In genomic region chr10:39172540-39172931, GRCm38 (mm10) we compare ENCODE assay signal across 8 mouse cellular contexts. TPM values are rescaled to one million over a fixed set of nuclear protein-coding genes. Genes with fewer than 3 reads are reported as not detected.
A peak's percentile ranks its signal among the peaks of the same experiment; 100 is the strongest.
DNase-seq lines count a peak whose midpoint lies in the region; ATAC-seq and TF ChIP-seq lines count a peak whose summit lies in the region.

No protein-coding gene starts in this region.

- H3K4me3 ChIP-seq in layer of hippocampus, adult 2 months: no peak overlapping the region; the same call in 1 of the 2 replicates
- H3K4me3 ChIP-seq in forebrain, postnatal 0 days (ENCODE audit: low read depth, low read length): no peak overlapping the region
- no peak overlapping the region for H3K4me3 ChIP-seq in intestine, embryonic 16.5 days (ENCODE audit: low read length)
- H3K4me3 ChIP-seq in neural tube, embryonic 14.5 days (ENCODE audit: low read depth, low read length): no peak overlapping the region; the same call in 1 of the 2 replicates

- no peak overlapping the region for H3K9ac ChIP-seq in forebrain, postnatal 0 days
- no peak overlapping the region for H3K9ac ChIP-seq in intestine, embryonic 16.5 days (ENCODE audit: low read depth, low read length)
- H3K9ac ChIP-seq in neural tube, embryonic 14.5 days (replicated peaks; ENCODE audit: low read depth, low read length): no peak overlapping the region

- DNase-seq in layer of hippocampus, adult 2 months (ENCODE audit: low spot score in 2 of 2): no peak
- DNase-seq in layer of hippocampus, adult 9-11 months: no peak
- DNase-seq in forebrain, postnatal 0 days: peak; percentile 27
- no peak for DNase-seq in spleen, adult 12 weeks (ENCODE audit: low spot score)
- DNase-seq in left cerebral cortex, postnatal 14 days (ENCODE audit: low spot score in 2 of 2): no peak
- DNase-seq in lung, postnatal 25 days (ENCODE audit: low spot score): no peak

- TF ChIP-seq CTCF in layer of hippocampus, adult 2 months (conservative IDR thresholded peaks at IDR 0.05): no peak
- TF ChIP-seq CTCF in forebrain, postnatal 0 days (IDR thresholded peaks at IDR 0.05; ENCODE audit: low read depth): no peak

- H3K27ac ChIP-seq in layer of hippocampus, adult 2 months: peak overlapping the region; percentile 94
- peak overlapping the region; percentile 92 for H3K27ac ChIP-seq in forebrain, postnatal 0 days (ENCODE audit: low read depth, low read length)
- H3K27ac ChIP-seq in intestine, embryonic 16.5 days (ENCODE audit: low read length): peak overlapping the region; percentile 90
- H3K27ac ChIP-seq in neural tube, embryonic 14.5 days (ENCODE audit: low read depth, low read length): peak overlapping the region; percentile 95

- 69% methylated on average over 6 of the region's 6 CpGs for WGBS in forebrain, postnatal 0 days
- 72% methylated on average over 6 of the region's 6 CpGs for WGBS in intestine, embryonic 16.5 days
- 63% methylated on average over 6 of the region's 6 CpGs for WGBS in neural tube, embryonic 14.5 days

- H3K4me1 ChIP-seq in forebrain, postnatal 0 days (ENCODE audit: insufficient read depth): peaks cover 26% of the 10 kb centered on the region
- H3K4me1 ChIP-seq in intestine, embryonic 16.5 days (ENCODE audit: control insufficient read depth, insufficient read depth, low read length): peaks cover 19% of the 10 kb centered on the region
- H3K4me1 ChIP-seq in neural tube, embryonic 14.5 days (ENCODE audit: control insufficient read depth, insufficient read depth, low read length): peaks cover 25% of the 10 kb centered on the region

- H3K9me3 ChIP-seq in forebrain, postnatal 0 days (ENCODE audit: low read length): no peaks in the 10 kb centered on the region
- no peaks in the 10 kb centered on the region for H3K9me3 ChIP-seq in intestine, embryonic 16.5 days (ENCODE audit: control insufficient read depth, low read length)
- H3K9me3 ChIP-seq in neural tube, embryonic 14.5 days (ENCODE audit: control insufficient read depth, low read length): no peaks in the 10 kb centered on the region

- H3K4me2 ChIP-seq in forebrain, postnatal 0 days (ENCODE audit: low read depth): peak overlapping the region; percentile 57
- H3K4me2 ChIP-seq in intestine, embryonic 16.5 days (ENCODE audit: low read depth, low read length): peak overlapping the region; percentile 73
- peak overlapping the region; percentile 68 for H3K4me2 ChIP-seq in neural tube, embryonic 14.5 days (ENCODE audit: low read depth, low read length)

- no peaks in the 10 kb centered on the region for H3K36me3 ChIP-seq in forebrain, postnatal 0 days (ENCODE audit: insufficient read depth)
- no peaks in the 10 kb centered on the region for H3K36me3 ChIP-seq in intestine, embryonic 16.5 days (ENCODE audit: control insufficient read depth, insufficient read depth, low read length)
- no peaks in the 10 kb centered on the region for H3K36me3 ChIP-seq in neural tube, embryonic 14.5 days (ENCODE audit: control insufficient read depth, insufficient read depth, low read length)

- intact Hi-C loops in left cerebral cortex, postnatal 14 days (cut with DNase I): loop anchor here (5.0 kb wide), 5 partner anchors 55 to 670 kb away; partner anchors contain the start of genes Fyn and Rev3l

- no peak for ATAC-seq in forebrain, postnatal 0 days
- ATAC-seq in intestine, embryonic 16.5 days: no peak
- ATAC-seq in neural tube, embryonic 14.5 days (ENCODE audit: low read depth): no peak

- no peaks in the 10 kb centered on the region for H3K27me3 ChIP-seq in forebrain, postnatal 0 days (ENCODE audit: insufficient read depth, low read length)
- no peaks in the 10 kb centered on the region for H3K27me3 ChIP-seq in intestine, embryonic 16.5 days (replicated peaks; ENCODE audit: control insufficient read depth, insufficient read depth, low read length)
- H3K27me3 ChIP-seq in neural tube, embryonic 14.5 days (ENCODE audit: control insufficient read depth, insufficient read depth, low read length): no peaks in the 10 kb centered on the region

RNA-seq across cellular contexts. Expression of gene Ccn6, which starts 8.9 kb away (rescaled TPM):
- under 1 TPM; 0.32 to 0.44 TPM for total RNA-seq in layer of hippocampus, adult 2 months (2021)
- 1.9 TPM in 1 of 2 replicates, not detected in the other for total RNA-seq in forebrain, postnatal 0 days (2014; rRNA removed)
- 0.18 and 0.21 TPM in 2 replicates for polyA plus RNA-seq in forebrain, postnatal 0 days (2015; fragmentation: Nextera tagmentation; extraction: Ambion mirVana)
- polyA plus RNA-seq in intestine, embryonic 16.5 days (2015; fragmentation: Nextera tagmentation; extraction: Ambion mirVana): 0.16 and 0.20 TPM in 2 replicates
- polyA plus RNA-seq in neural tube, embryonic 14.5 days (2014; fragmentation: Nextera tagmentation; extraction: Ambion mirVana): 0.37 and 0.43 TPM in 2 replicates
- under 1 TPM; 0.23 to 0.57 TPM for total RNA-seq in left cerebral cortex, postnatal 14 days (2021)

RNA-seq across cellular contexts. Expression of gene Tube1, which starts 38.8 kb away (rescaled TPM):
- total RNA-seq in layer of hippocampus, adult 2 months (2021): 1 to 10 TPM; 3.5 to 3.8 TPM
- 7.6 and 8.2 TPM in 2 replicates for total RNA-seq in forebrain, postnatal 0 days (2014; rRNA removed)
- 3.0 and 3.7 TPM in 2 replicates for polyA plus RNA-seq in forebrain, postnatal 0 days (2015; fragmentation: Nextera tagmentation; extraction: Ambion mirVana)
- polyA plus RNA-seq in intestine, embryonic 16.5 days (2015; fragmentation: Nextera tagmentation; extraction: Ambion mirVana): 9.7 and 11.7 TPM in 2 replicates
- 7.7 and 8.5 TPM in 2 replicates for polyA plus RNA-seq in neural tube, embryonic 14.5 days (2014; fragmentation: Nextera tagmentation; extraction: Ambion mirVana)
- 1 to 10 TPM; 2.4 to 3.0 TPM for total RNA-seq in left cerebral cortex, postnatal 14 days (2021)

RNA-seq across cellular contexts. Expression of gene Fam229b, which starts 38.8 kb away (rescaled TPM):
- total RNA-seq in layer of hippocampus, adult 2 months (2021): 10 to 100 TPM; 11.2 to 12.3 TPM
- total RNA-seq in forebrain, postnatal 0 days (2014; rRNA removed): 25.8 and 26.1 TPM in 2 replicates
- 43.1 and 47.3 TPM in 2 replicates for polyA plus RNA-seq in forebrain, postnatal 0 days (2015; fragmentation: Nextera tagmentation; extraction: Ambion mirVana)
- 4.6 and 5.3 TPM in 2 replicates for polyA plus RNA-seq in intestine, embryonic 16.5 days (2015; fragmentation: Nextera tagmentation; extraction: Ambion mirVana)
- 35.2 and 40.0 TPM in 2 replicates for polyA plus RNA-seq in neural tube, embryonic 14.5 days (2014; fragmentation: Nextera tagmentation; extraction: Ambion mirVana)
- 10 to 100 TPM; 19.3 to 21.6 TPM for total RNA-seq in left cerebral cortex, postnatal 14 days (2021)
